Mouse (Mus musculus) left cerebral cortex, postnatal 14 days (tissue): ENCODE results near the gene Wipf2. TPM values are rescaled to one million over a fixed set of nuclear protein-coding genes. Genes with fewer than 3 reads are reported as not detected.
A peak's percentile ranks its signal among the peaks of the same experiment; 100 is the strongest.

Experiments
- DNase-seq, 2 experiments: peaks; one replicate each; pipeline ENCODE4 v3.0.0; 2021 to 2022; ENCODE audit warnings: low spot score in 2 of 2, mixed read lengths in 1 of 2
- intact Hi-C: fragments of 180-260 bp; cut with DNase I; formaldehyde crosslinking; loops from one replicate; pipeline ENCODE4 v1.15.1; 2025
- total RNA-seq, 2 experiments: library from RNA; stranded (reverse); gene quantifications; 2 replicates each; pipeline ENCODE4 v1.2.3; 2021

Gene Wipf2
- total RNA-seq, 2 experiments from 2014 or later: 45.5 to 45.9 TPM

- DNase-seq: no peak
- intact Hi-C loops: no loop called here
Measured at GRCm38 (mm10) chr11:98937914-98938694, 74.7 kb downstream of the Wipf2 start.

GRCm38 (mm10) chr11:98938701-98939083 is 75.3 kb downstream of the Wipf2 start:
- DNase-seq: no peak
- intact Hi-C loops: no loop called here

GRCm38 (mm10) chr11:98939084-98939952 is 75.9 kb downstream of the Wipf2 start:
- intact Hi-C loops: no loop called here
- no peak for DNase-seq

DNA sequence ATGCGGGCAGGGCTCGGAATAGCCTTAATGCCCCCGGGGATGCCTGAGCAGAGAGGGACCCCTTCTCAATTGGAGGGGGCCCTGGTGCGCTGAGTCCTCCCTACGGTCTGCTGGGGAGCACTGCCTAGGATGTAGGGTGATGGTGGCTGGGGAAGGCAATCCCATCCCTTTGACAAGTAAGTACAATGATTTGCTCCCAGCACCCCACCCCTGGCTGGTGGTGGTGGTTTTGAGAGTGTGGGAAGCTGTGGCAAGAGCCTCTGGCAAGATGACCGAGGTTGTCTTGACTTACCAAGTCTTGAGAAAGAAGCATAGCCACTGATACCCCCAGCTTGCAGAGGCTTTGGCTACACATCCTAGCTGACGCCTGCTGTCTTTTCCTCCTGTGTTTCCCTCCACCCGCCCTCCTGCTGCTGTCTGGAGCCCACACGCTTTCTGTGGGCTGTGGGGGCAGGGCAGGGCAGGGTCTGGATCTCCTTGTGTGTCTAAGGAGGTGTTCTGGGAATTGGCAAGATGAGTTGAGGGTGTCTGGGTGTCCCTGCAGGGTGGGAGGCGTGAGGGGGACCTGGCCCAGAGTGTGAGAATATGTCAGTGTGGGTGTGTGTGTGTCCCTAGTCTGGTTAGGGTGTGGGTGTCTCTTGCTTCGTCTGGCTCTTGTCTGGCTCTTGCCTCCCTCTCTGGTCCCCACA is 76.7 kb downstream of the Wipf2 start:
- intact Hi-C loops: no loop called here

DNA sequence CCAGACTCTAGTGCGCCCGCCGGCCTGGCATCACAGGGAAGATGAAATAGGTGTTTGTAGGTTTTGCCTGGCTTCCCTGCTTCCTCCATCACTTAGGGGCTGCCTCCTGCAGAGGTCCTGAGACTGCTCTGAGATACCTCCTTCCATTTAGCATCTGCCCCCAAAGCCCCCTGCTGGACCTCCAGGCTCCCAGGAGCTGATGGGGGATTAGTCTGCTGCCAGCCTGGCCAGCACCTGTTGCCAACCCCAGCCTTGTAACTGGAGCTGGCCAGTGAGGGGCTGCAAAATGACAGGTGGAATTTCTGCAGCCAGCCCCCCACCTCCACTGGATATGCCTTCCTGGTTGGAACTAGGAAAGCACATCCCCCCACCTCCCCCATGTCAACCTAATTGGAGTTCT is 77.3 kb downstream of the Wipf2 start:
- intact Hi-C loops: no loop called here
- no peak for DNase-seq

More for the DNA sequence above, 76.7 kb downstream of the Wipf2 start:
- peak in 1 of 2 experiments; percentile 68 for DNase-seq

DNA sequence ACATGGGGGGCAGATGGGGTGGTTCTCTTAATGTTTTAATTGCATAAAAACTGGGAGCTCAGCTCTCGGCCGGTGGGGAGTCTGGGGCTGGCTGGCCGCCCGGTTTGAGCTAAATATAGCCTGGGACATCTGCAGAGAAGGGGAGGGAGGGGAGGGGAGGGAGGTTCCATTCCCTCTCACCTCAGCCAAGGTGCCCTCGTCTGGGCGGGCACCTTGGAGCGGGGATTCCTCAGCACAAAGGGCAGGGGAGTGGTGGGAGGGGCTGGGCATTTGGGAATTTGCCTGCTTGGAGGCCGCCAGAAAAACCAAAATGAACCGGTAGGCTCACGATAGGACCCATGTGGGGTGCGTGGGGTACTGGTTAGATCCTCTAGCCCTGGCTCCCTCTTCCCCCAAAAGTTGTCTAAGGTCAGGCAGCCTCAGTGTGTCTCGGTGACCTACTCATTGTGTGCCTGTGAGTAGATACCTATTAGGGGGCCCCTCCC is 77.9 kb downstream of the Wipf2 start:
- peak; percentile 78 to 84 for DNase-seq
- intact Hi-C loops: no loop called here

GRCm38 (mm10) chr11:98941826-98942550 is 78.5 kb downstream of the Wipf2 start:
- DNase-seq: peak; percentile 62 to 73
- intact Hi-C loops: no loop called here

- intact Hi-C loops: no loop called here
- DNase-seq: no peak
Measured at GRCm38 (mm10) chr11:98942555-98942922, 79.1 kb downstream of the Wipf2 start.

DNA sequence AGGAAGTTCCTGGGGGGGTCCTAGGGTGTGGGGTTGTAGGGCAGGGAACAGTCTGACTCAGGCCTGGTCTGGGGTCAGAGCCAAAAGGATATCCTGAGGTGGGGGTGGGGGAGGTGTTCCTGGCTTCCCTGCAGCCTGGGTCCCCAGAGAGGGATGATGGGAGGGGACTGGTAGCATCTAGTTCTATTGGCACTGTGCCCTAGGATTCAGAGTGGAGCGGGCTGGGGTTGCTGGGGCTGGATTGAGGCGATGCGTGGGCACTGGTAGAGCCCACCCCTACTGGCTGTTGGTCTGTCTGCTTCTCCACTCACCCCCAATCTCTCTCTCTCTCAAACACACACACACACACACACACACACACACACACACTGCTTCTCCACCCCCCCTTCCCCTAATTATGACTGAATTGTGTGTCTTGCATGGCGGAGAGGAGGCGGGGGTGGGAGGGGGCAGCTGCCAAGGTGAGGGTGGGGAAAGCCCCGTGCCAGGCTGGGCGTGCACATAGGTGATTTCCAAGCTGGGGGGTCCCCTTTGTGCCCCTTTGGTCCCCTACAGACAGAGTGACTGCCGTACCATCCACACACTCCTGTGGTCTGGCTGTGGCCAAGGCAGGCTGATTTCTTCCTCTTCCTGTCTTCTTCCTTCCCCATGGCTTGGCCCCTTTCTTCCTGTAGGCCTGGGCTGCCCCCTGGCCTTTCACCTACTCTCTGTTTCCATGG is 79.6 kb downstream of the Wipf2 start:
- intact Hi-C loops: no loop called here
- DNase-seq: no peak

GRCm38 (mm10) chr11:98943741-98944461 is 80.5 kb downstream of the Wipf2 start:
- no peak for DNase-seq
- intact Hi-C loops: no loop called here

DNA sequence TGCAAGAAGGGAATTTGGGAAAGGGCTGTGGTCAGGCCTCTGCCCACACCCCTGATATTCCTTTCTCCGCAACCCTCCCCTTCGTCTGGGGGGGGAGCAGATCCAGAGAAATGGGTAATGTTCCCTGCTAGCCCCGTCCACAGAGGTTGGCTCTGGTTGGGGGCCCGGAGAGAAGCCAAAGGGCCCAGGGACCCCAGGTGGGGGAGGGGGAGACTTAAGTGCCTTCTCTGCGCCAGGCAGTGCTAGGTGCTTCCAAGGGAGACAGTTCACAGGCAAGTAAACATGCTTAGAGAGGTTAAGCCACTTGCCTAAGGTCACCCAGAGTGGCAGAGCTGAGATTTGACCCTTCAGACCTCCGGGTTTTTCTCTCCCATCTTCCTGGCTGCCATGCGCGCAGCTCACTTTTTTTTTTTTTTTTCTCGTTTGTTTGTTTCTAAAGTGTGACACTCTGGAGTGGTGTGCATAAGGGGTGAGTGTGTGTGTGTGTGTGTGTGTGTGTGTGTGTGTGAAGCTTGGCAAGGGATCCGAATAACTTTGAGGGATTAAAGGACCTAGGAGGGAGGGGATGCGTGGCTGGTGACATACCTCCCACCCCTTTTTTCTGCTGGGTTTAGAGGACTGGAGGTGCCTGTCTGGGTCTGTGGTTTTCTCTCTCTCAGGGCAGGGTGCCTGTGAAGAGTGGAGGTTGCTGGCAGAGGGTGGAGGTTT is 81.6 kb downstream of the Wipf2 start:
- no peak for DNase-seq
- intact Hi-C loops: no loop called here

GRCm38 (mm10) chr11:98945605-98945977 is 82.2 kb downstream of the Wipf2 start:
- DNase-seq: no peak
- intact Hi-C loops: no loop called here

DNA sequence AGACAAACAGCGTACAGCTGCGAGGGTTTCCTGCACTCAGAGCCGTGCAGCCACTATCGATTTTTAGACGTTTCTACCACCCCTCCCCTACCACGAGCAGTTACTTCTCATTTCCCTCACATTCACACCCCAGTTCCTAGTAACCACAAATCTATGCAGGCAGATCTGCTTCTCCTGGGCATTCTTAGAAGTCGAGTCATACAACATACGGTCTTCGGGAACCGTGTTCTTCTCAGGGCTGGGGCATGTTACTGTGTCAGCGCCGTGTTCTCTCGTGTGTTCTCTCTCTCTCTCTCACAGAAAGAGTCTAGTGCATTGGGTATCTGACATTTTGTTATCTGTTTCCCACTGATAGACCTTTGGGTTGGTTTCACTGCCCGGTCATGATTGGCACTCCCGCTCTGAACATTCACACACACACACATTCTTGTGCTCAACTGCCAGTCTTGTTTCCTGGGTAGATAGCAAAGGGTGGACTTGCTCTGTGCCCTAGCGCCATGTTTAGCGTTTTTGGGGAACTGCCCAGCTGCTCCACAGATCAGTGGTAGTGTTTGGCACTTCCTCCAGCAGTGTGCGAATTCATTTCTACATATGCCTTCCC is 84.6 kb downstream of the Wipf2 start:
- no peak for DNase-seq

DNA sequence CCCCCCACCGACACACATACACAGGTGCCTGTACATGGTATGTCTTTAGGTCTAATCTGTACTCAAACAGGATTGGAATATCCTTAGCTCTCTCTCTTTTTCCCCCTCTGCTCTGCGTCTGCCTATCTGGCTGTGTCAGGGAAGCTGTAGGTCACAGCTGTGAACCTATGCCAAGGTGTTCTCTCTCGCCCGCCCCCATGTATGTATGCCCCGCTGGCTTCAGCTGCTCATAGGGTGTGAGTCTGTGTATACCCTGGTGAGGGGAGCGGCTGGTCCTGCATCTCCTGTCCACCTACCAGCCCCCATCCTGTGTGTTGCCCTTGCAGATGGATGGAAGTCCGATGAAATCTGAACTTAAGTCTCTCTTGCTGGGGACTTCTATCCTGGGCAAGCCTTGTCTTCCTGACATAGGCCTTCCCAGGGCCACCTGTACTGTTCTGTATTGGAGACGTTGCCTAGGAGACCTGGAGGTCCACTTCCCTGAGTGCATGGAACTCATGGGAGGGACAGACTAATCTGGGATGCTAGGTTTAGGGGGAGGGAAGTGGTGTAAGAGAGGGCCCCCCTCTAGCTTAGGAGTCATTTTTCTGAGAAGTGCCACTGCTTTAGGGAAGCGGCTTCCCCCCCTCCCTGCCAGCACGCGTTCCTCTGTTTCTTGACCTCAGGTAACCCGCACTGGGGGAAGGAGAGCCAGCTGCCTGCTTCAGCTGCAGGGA is 86.0 kb downstream of the Wipf2 start:
- no peak for DNase-seq
- intact Hi-C loops: no loop called here

More for the DNA sequence above, 84.6 kb downstream of the Wipf2 start:
- intact Hi-C loops: no loop called here

GRCm38 (mm10) chr11:98949958-98950460 is 86.6 kb downstream of the Wipf2 start:
- intact Hi-C loops: no loop called here
- DNase-seq: no peak

GRCm38 (mm10) chr11:98950484-98950883 is 87.0 kb downstream of the Wipf2 start:
- intact Hi-C loops: no loop called here
- DNase-seq: no peak
